Mouse (Mus musculus) lung, adult 2 months (tissue): ENCODE measurements around the gene Cpa2.

Experiments used
- CTCF ChIP-seq: fragments of 200-500 bp; IDR thresholded peaks from 2 replicates; pipeline ENCODE4 v1.5.1; 2011; ENCODE audit warnings: mild to moderate bottlenecking, low read length, control low read depth; ENCODE audit not compliant: insufficient read depth
- POLR2A ChIP-seq: fragments of 200-500 bp; IDR thresholded peaks from 2 replicates; pipeline ENCODE4 v1.6.1; 2011; ENCODE audit warnings: low read depth, mild to moderate bottlenecking, control low read depth, low read length, borderline replicate concordance; ENCODE audit errors: extremely low read depth

DNA sequence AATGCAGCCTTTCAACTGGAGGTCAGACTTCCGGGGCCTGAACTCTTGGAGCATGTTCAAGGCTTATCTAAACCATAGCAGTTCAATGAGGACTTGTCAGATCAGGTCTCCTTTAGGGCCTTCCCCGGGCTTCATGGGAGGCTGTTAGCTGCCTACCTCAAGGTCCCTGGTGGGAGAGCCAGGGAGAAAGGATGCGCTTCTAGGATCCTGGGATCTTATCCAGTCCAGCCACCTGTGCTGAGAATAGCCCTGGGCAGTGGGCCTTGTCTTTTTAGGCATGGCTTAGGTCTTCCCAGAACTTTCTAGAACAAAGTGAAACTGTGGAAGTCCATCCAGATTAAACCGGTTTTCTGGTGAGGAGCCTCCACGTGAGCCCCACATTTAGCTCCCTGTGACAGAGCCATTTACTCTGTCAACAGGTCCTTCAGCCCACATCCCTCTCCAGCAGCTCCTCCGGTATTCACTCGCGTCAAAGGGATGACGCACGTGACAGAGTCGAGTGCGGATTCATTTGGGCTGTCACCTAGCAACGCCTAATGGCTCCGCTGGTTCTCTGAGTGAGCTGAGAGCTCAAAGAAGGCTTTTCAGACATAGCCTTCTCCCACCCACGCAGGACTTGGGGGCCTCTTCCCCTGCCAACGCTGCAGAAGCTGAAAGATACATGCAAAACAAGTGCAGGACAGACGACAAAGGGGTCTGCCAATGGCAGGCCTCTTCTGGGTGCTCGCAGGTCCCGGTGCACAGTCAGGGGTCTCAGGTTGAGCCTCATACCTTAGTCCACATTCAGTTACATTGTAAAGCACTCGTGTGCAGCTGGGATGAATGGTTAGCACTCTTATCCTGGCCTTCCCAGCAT is 31.3 kb downstream of the Cpa2 start:
- TF ChIP-seq CTCF (no peak), POLR2A (no peak)
